Mouse (Mus musculus) erythroblast, embryonic 14.5 days (primary cell): Measurements from ENCODE around the gene Mtss1l. TPM values are rescaled to one million over a fixed set of nuclear protein-coding genes. Genes with fewer than 3 reads are reported as not detected.

Experiments
- H3K27me3 ChIP-seq: 2 replicates; pipeline ENCODE4 v1.6.1; 2012; ENCODE audit warnings: inconsistent platforms; ENCODE audit not compliant: control insufficient read depth
- H3K36me3 ChIP-seq: 2 replicates; pipeline ENCODE4 v1.6.1; 2012; ENCODE audit warnings: mild to moderate bottlenecking, inconsistent platforms; ENCODE audit not compliant: control insufficient read depth
- H3K4me1 ChIP-seq: 2 replicates; pipeline ENCODE4 v1.6.1; 2012; ENCODE audit warnings: inconsistent platforms; ENCODE audit not compliant: control insufficient read depth
- H3K4me3 ChIP-seq: replicated peaks from 2 replicates; pipeline ENCODE3; 2012; ENCODE audit warnings: moderate library complexity, mild to moderate bottlenecking, inconsistent platforms
- H3K9me3 ChIP-seq: 2 replicates; pipeline ENCODE4 v1.6.1; 2012; ENCODE audit warnings: low read length, inconsistent platforms, mixed read lengths; ENCODE audit not compliant: control insufficient read depth
- GATA1 ChIP-seq: IDR thresholded peaks from 2 replicates; pipeline ENCODE4 v1.6.1; 2012; ENCODE audit warnings: low read length, inconsistent platforms, mixed read lengths
- TAL1 ChIP-seq: IDR thresholded peaks from 3 replicates; pipeline ENCODE4 v1.6.1; 2012; ENCODE audit warnings: low read length, inconsistent platforms, mixed read lengths
- polyA plus RNA-seq: library from polyadenylated mRNA; stranded (reverse); fragments of >175 nt; gene quantifications from 2 replicates; pipeline ENCODE4 v1.2.3, GENCODE M21; 2012

Mtss1l gene
- polyA plus RNA-seq, 1 experiment: 0.12 TPM

DNA sequence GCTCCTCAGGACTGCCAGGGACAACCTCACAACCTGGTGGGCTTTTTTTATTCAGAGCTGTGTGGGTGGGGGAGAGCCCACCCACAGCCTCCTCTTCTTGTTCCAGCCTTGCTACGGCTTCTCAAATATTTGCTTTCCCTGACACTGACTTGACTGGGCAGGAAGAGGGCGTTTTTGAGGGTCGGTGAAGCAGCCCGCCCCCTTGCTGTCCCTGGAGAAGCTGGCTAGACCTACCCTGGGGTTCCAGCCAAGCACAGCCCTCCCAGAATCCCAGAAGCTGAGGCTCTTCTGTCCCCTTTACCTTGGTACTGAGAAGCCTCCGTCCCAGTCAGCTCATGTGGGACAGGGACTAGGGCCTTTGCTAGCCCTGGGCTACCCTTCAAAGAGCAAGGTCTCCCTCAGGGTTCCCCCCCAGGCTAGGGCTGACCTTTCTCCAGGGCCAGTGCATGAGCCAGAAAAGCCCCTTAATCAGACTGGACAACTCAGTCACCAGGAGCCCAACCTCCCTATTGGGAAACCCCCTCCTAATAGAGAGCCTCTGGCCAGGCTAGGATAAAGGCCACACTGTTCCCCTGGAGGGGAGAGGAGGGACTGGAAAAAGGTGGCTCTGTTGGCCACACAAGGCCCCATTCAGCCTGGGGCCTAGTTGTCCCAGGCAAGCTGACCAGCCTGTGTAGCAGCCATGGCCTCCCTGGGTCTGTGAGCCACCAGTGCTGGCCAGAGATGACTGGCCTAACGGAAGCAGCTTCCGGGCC, 4.0 kb downstream of the Mtss1l start:
- Histone ChIP-seq H3K4me3 (no peak overlapping the region), H3K9me3 (no peaks in the 10 kb centered on the region), H3K4me1 (no peaks in the 10 kb centered on the region; the same call in none of the 2 replicates), H3K36me3 (no peaks in the 10 kb centered on the region; the same call in 1 of the 2 replicates), H3K27me3 (peaks cover 35% of the 10 kb centered on the region)
- no peak for TF ChIP-seq TAL1
- TF ChIP-seq GATA1: no peak

DNA sequence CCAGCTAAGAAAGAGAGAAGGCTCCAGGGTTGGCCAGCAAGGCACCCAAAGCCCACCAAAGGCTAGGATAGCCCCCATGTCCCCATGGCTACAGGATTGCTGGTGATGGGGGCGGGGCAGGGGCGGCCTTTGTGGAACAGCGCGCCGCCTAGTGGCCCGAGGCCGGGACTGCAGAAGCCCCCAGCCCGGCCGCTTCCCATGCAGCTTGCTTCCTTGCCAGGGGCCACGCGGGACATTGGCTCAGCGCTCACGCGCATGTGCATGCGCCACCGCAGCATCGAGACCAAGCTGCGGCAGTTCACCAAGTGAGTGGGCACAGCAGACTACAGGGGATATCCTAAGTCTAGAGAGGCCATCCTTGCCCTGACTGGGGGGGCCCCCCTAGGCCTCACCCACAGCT, 5.6 kb downstream of the Mtss1l start:
- Histone ChIP-seq H3K9me3 (no peaks in the 10 kb centered on the region), H3K4me1 (no peaks in the 10 kb centered on the region; the same call in none of the 2 replicates), H3K27me3 (peaks cover 19% of the 10 kb centered on the region), H3K4me3 (no peak overlapping the region), H3K36me3 (no peaks in the 10 kb centered on the region; the same call in 1 of the 2 replicates)
- TF ChIP-seq GATA1 (no peak), TAL1 (no peak)

DNA sequence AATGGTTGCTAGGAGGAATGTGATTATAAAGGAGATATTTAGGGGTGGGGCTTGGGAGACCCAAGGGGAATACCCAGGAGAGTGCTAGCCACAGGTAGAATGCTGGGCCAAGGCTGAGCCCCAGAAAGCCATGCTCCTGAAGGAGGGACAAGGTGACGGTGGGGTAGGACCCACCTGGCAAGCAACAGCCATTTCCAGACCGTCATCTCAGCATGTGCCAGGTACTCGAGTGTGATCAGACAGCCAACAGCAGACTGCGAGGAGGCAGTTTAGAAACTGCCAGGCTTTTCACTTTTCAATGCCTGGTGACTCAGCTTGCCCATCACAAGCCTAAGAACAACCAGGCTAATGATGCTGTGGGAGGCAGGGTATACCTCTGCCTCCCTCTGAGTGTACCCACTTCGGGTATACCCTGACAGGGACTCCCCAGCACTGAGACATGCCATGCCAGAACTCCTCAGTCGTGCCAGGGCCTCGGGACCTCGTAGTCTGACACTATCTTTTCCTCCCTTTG, 10.1 kb downstream of the Mtss1l start:
- Histone ChIP-seq H3K36me3 (no peaks in the 10 kb centered on the region; the same call in 1 of the 2 replicates), H3K4me3 (no peak overlapping the region), H3K4me1 (no peaks in the 10 kb centered on the region; the same call in 1 of the 2 replicates), H3K9me3 (no peaks in the 10 kb centered on the region), H3K27me3 (no peaks in the 10 kb centered on the region)
- TF ChIP-seq TAL1 (no peak), GATA1 (no peak)

DNA sequence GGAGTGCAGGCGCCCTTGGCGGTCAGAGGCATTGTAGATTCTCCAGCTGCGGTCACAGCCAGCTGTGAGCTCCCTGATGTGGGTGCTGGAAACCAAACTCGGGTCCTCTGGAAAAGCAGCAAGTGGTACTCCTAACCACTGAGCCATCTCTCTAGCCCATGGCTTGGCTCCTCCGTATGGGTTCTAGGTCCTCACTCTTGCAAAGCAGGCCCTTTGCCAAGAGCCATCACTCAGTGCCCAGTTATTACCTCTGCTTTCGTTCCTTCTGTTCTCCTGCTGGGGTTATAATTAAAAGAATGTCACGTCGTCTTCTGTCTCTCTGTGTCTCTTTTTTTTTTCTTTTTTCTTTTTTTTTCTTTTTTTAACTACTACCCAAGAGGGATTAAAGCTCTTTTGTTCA, 11.8 kb downstream of the Mtss1l start:
- Histone ChIP-seq H3K9me3 (0 out of 2 replicates have a peak, but pooled peaks cover 2% of the 10 kb centered on the region), H3K27me3 (no peaks in the 10 kb centered on the region), H3K4me3 (no peak overlapping the region), H3K4me1 (no peaks in the 10 kb centered on the region), H3K36me3 (peaks cover 3% of the 10 kb centered on the region; the same call in 1 of the 2 replicates)
- TF ChIP-seq GATA1 (no peak), TAL1 (no peak)

DNA sequence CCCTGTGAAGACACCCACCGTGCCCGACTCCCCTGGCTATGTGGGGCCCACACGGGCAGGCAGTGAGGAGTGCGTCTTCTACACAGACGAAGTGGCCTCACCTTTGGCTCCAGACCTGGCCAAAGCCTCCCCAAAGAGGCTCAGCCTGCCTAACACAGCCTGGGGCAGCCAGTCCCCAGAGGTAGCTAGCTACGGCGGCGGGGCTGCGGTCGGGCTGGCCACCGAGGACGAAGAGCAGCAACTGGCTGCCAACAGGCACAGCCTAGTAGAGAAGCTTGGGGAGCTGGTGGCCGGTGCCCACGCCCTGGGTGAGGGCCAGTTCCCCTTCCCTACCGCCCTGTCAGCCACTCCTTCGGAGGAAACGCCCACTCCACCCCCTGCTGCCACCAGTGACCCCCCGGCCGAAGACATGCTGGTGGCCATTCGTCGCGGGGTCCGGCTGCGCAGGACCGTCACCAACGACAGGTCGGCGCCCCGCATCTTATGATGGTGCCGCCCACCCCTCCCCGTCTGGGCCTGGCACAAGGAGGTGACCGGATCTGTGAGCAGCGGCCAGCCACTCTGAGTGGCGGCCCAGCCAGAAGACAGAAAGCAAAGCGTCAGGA, 17.4 kb downstream of the Mtss1l start:
- peaks cover 4% of the 10 kb centered on the region; the same call in 1 of the 2 replicates for H3K36me3 ChIP-seq
- H3K4me3 ChIP-seq: no peak overlapping the region
- H3K27me3 ChIP-seq: no peaks in the 10 kb centered on the region
- no peak for TF ChIP-seq TAL1
- TF ChIP-seq GATA1: no peak
- H3K4me1 ChIP-seq: peaks cover 2% of the 10 kb centered on the region
- 0 out of 2 replicates have a peak, but pooled peaks cover 2% of the 10 kb centered on the region for H3K9me3 ChIP-seq

DNA sequence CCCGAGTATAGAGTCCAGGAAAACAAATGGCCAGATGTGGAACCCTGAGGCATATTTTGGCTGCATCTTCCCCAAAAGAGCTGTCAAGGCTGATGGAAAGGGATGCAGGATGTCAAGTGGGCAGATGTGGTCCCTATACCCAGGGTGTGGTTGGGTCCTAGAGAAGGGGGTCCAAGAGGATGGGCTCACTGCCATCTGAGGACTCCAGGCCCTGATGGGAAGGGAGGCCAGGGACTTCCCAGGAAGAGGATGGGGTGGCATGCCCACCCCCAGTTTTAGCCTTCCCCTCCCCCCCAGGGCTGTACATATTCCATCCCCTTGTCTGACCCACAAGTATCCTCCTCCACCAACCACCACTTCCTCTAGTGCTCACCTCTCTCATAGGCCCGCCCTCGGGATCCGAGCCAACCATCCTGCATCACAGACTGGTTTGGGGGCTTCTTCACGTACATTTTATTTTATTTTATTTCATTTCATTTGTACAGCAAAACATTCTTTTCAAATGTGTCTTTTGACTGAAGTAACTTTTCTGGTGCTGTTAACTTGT, 19.4 kb downstream of the Mtss1l start:
- Histone ChIP-seq H3K27me3 (no peaks in the 10 kb centered on the region), H3K9me3 (peaks cover 5% of the 10 kb centered on the region; the same call in 1 of the 2 replicates), H3K4me1 (peaks cover 2% of the 10 kb centered on the region), H3K4me3 (no peak overlapping the region), H3K36me3 (peaks cover 4% of the 10 kb centered on the region; the same call in 1 of the 2 replicates)
- TF ChIP-seq TAL1: no peak

DNA sequence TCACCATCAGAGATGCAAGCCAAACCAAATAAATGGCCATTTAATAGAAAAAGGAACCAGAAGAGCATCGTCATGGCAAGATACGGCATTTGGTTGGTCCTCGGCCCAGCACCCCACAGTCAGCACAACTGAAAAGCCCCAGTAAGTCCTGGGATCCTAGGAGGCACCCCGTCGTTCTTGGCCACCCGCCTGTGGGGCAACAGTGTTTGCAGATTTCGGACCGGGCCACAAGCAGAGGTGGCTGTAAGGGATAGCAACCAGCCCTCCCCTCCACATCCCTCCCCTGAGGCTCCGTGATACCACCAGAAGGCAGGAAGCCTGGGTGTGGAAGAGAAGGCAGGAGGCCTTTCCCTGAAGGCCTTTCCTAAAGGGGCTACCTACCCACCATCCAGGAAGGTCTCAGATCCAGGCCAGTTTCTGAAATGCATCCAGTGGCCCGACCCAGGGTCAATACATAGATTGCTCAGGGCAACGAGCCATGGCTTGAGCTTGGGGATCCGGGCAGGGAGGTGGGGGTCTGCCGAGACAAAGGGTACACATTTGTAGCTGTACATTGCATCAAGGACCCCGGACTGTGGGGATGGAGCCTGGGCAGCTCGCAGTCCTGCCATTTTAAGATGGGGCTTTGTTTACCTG, 20.7 kb downstream of the Mtss1l start:
- Histone ChIP-seq H3K4me3 (no peak overlapping the region), H3K36me3 (peaks cover 4% of the 10 kb centered on the region; the same call in 1 of the 2 replicates), H3K27me3 (no peaks in the 10 kb centered on the region), H3K4me1 (peaks cover 2% of the 10 kb centered on the region), H3K9me3 (peaks cover 5% of the 10 kb centered on the region; the same call in 1 of the 2 replicates)
- TF ChIP-seq TAL1 (no peak), GATA1 (no peak)

DNA sequence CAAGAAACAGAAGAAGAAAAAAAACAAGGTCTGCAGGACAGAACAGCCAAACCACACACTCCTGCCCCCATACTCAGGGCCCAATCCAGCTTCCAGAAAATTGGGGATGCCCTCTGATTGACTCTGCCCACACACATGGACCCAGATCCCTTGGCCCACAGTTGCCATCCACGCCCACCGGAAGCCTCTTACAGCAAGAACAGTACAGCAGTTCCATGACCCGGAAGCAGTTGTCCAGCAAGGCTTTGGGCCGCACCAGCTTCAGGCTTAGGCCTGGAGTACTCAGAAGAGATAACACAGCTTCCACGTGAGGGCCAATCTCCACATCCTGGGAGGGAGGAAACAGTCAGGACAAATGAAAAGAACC, 21.2 kb downstream of the Mtss1l start:
- Histone ChIP-seq H3K9me3 (peaks cover 3% of the 10 kb centered on the region; the same call in 1 of the 2 replicates), H3K36me3 (peaks cover 4% of the 10 kb centered on the region; the same call in 1 of the 2 replicates), H3K27me3 (no peaks in the 10 kb centered on the region), H3K4me3 (no peak overlapping the region), H3K4me1 (peaks cover 2% of the 10 kb centered on the region)
- no peak for TF ChIP-seq TAL1
- no peak for TF ChIP-seq GATA1
